Mouse (Mus musculus) liver, embryonic 18 days (tissue): ENCODE data around the gene 8030411F24Rik. TPM values are rescaled to one million over a fixed set of nuclear protein-coding genes. Genes with fewer than 3 reads are reported as not detected.

Source experiments
- polyA plus RNA-seq: library from polyadenylated mRNA; depleted of rRNA; stranded (reverse); fragments of >200 nt; gene quantifications from 2 replicates; pipeline ENCODE4 v1.2.3, GENCODE M21; 2012; rRNA removed

8030411F24Rik gene
- polyA plus RNA-seq: not detected in 2 replicates

DNA sequence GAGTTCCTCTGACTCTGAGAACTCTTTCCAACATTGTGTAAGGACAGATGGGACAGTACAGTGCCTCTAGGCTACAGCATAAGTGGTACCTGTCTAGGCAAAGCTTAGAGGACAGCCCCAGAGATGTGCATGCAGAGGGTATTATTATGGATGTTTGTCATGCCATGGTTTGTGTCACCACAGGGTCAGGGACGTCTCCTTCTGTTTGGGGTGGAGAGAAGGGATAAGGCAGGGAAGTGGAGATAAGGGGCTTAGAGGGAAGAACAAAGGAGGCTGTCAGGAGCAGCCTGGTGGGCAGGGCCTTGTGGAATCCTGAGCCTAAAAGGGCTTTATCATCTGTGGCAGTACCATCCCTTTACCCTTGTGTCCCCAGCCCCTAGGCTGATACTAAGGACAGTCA, at the start of gene 8030411F24Rik:
TSS of gene 8030411F24Rik (plus strand) at position 301 of the 400 bp plus-strand sequence.

DNA sequence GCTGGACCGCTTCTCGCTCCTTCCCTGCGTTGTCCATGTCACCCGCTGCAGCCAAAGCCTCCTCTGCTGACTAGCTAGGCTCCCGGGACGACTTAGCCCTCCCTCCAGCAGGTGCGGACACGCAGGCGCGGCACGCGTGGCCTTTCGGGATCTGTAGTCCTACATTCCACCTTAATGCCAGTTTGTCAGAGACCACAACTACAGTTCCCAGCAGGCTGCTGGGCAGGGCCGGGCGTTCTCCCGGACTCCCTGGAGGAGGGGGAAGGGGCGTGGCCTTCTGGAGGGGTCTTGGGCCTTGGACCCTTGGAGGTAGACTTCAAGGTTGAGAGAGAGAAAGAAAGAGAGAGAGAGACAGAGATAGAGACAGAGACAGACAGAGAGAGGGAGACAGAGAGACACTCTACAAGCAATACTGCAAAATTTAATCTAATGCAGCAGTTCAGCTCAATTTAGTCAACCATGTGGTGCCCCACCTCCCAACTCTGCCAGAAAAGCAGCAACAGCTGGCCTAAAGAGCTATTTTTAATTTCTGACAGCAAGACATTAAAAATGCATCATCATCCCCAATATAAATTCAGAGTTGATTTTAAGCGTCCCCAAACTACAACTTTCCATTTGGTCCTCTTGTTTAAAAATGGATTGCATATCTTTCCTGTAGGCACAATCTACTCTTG, 49.3 kb upstream of the 8030411F24Rik start, which contains the start of gene Napb:
TSS of gene Napb (minus strand) at position 141 of the 674 bp plus-strand sequence.

DNA sequence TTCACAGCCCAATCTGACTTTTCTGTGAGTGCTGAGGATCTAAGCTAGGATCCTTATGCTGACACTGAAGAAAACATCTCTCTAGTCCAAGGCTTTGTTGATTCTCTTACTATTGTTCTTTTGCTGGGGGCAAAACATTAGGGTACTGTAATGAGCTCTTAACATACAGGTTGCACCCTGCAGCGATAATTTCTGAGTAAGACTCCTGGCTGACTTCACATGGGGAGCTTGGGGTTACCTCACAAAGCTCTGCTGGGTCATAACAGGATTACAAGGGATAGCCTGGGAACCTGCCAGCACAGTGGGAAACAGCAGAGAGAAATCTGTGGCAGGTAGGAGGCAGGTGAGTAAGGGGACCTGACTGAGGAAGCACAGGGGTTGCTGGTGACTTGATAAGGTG, 31.8 kb upstream of the 8030411F24Rik start, which contains the start of gene Cstl1:
TSS of gene Cstl1 (plus strand) at position 301 of the 400 bp plus-strand sequence.

DNA sequence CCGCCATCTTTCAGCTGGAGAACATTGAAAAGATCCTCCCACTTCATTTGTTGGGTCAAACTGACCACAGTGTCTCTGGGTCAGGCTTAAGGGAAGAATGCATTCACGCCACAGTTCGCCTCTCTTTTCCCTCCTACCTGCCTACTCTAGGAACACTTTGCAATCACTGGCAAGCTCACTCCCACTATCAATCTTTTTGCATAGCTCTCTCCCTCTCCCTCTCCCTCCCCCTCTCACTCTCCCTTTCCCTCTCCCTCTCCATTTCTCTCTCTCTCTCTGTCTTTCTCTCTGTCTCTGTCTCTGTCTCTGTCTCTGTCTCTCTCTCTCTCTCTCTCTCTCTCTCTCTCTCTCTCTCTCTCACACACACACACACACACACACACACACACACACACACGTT, 10.4 kb upstream of the 8030411F24Rik start, which contains the start of gene Cst11:
TSS of gene Cst11 (minus strand) at position 101 of the 400 bp plus-strand sequence.

DNA sequence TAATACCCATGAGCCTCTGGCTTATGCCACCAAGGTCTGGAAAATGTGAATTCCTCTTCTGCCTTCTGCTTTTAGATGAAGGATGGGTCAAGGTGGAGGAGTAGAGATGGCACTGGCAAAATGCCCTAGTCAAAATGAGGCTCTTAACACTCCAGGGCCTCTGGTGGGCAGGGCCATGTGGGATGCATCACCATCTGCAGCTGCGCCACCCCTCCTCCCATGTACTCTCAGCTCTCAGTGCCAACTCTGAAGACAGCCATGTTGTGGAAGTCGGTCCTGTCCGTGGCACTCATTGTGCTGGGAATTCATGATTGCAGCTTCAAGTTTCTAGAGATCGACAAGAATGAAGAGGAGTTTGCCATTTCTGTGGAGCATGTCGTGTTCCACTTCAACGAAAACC, 7.3 kb downstream of the 8030411F24Rik start, which contains the start of gene Cst12:
TSS of gene Cst12 (plus strand) at position 220 of the 400 bp plus-strand sequence.

DNA sequence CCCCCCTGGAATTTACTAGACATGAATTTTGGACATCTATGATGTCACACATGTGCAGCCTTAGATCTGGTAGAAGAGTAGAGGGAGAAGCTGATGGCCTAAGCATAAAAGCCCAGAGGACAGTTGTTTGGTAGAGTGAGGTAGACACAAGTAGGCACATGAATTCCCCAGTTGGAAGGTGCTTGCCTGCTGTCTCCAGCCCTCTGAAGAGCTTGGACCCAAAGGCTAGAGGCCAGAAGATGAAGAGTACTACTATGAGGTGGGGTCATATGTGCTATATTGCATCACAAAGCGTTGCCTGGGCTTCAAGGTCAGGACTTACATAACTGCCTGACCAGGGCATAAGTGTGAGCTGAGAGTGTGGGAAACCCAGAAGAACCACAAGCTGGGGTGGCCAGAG, 16.7 kb downstream of the 8030411F24Rik start, which contains the start of gene Cst8:
TSS of gene Cst8 (plus strand) at position 301 of the 400 bp plus-strand sequence.

DNA sequence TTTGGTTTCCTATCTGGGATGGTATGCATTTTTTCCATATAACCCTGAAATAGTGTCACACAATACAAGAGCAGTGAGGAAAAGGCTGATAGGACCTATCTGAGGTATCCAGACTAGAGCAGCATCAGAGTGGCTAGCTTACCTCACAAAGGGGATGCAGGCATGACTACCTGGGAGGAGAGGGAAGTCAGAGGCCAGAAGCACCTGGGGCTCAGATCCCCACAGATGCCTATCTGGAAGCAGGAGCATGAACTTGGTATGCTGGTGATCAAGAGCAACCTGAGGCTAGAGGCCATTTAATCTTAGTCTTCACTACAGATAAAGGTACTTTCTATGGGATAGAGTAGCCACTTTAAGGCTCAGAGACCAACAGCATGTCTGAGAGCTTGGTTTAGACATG, 38.1 kb downstream of the 8030411F24Rik start, which contains the start of gene Cst13:
TSS of gene Cst13 (plus strand) at position 173 of the 400 bp plus-strand sequence.

DNA sequence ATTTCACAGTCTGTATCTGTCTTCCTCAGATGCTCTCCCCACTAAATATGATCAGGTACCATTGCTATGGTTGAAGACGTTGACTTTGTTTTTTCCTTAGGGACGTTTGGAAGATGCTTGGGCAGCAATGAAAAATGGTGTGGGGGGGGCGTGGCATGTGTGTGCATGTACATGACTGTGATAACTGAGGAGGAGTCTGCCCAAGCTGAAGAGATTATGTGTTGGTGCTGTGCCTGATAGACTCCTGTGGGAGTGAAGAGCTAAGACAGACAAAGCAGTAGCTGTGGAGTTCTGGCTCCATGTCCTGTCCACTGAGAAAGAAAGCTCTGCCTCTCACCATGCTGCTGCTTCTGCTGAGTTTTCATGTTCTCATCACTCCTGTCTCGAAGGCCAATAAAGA, 53.1 kb downstream of the 8030411F24Rik start, which contains the start of gene Cst9:
TSS of gene Cst9 (plus strand) at position 236 of the 400 bp plus-strand sequence.

Other genes with a start within 250 kb of the 8030411F24Rik start
- gene Nxt1, start 109.4 kb upstream of the 8030411F24Rik start, polyA plus RNA-seq: 27.2 and 31.5 TPM in 2 replicates
- 9.5 and 10.0 TPM in 2 replicates for gene Gzf1, start 101.0 kb upstream of the 8030411F24Rik start, polyA plus RNA-seq
- gene Napb, start 49.5 kb upstream of the 8030411F24Rik start, polyA plus RNA-seq: 0.53 and 0.74 TPM in 2 replicates
- gene Cstl1, start 31.7 kb upstream of the 8030411F24Rik start, polyA plus RNA-seq: not detected in 2 replicates
- not detected in 2 replicates for gene Cst11, start 10.5 kb upstream of the 8030411F24Rik start, polyA plus RNA-seq
- 0.07 TPM in 1 of 2 replicates, not detected in the other for gene Cst12, start 7.4 kb downstream of the 8030411F24Rik start, polyA plus RNA-seq
- gene Cst8, start 16.8 kb downstream of the 8030411F24Rik start, polyA plus RNA-seq: 0.43 and 0.65 TPM in 2 replicates
- gene Cst13, start 38.1 kb downstream of the 8030411F24Rik start, polyA plus RNA-seq: not detected in 2 replicates
- gene Cst9, start 53.1 kb downstream of the 8030411F24Rik start, polyA plus RNA-seq: 0.19 and 0.22 TPM in 2 replicates
- not detected in 2 replicates for gene 9230104L09Rik, start 83.0 kb downstream of the 8030411F24Rik start, polyA plus RNA-seq
- 248 and 278 TPM in 2 replicates for gene Cst3, start 93.7 kb downstream of the 8030411F24Rik start, polyA plus RNA-seq
- gene Gm1330, start 221.2 kb downstream of the 8030411F24Rik start, polyA plus RNA-seq: not detected in 2 replicates
- not detected in 2 replicates for gene Gm10750, start 235.2 kb downstream of the 8030411F24Rik start, polyA plus RNA-seq